Mouse (Mus musculus) MEL (cell line): ENCODE data around the gene Gm10283. TPM values are rescaled to one million over a fixed set of nuclear protein-coding genes. Genes with fewer than 3 reads are reported as not detected.

ENCODE experiments used
- DNase-seq: peaks from one replicate; pipeline ENCODE4 v3.0.0; 2011; ENCODE audit warnings: low read depth, low spot score
- H3K27ac ChIP-seq: 2 replicates; pipeline ENCODE4 v1.5.1; 2012; ENCODE audit warnings: low read depth, mild to moderate bottlenecking, control low read depth, low read length, moderate library complexity; ENCODE audit not compliant: control insufficient read depth
- H3K27me3 ChIP-seq, 2 experiments: fragments of 150-350 bp in 1 of 2; sonication (generic) in 1 of 2; 2 replicates each; pipeline ENCODE4 v1.6.1; 2012; ENCODE audit warnings: low read length in 2 of 2, mild to moderate bottlenecking in 2 of 2, improper control_type of control experiment in 1 of 2, moderate library complexity in 1 of 2; ENCODE audit not compliant: insufficient read depth in 2 of 2, control insufficient read depth in 1 of 2
- H3K36me3 ChIP-seq, 2 experiments: 2 replicates each; pipeline ENCODE4 v1.6.1; 2012 to 2014; ENCODE audit warnings: low read length in 2 of 2, improper control_type of control experiment in 1 of 2, inconsistent platforms in 1 of 2, mild to moderate bottlenecking in 1 of 2; ENCODE audit not compliant: insufficient read depth in 2 of 2, control insufficient read depth in 1 of 2
- H3K4me1 ChIP-seq, 2 experiments: fragments of 150-350 bp in 1 of 2; sonication (generic) in 1 of 2; 2 replicates each; pipeline ENCODE4 v1.6.1; 2012; ENCODE audit warnings: low read length in 2 of 2, improper control_type of control experiment in 1 of 2, mild to moderate bottlenecking in 1 of 2; ENCODE audit not compliant: insufficient read depth in 2 of 2, control insufficient read depth in 1 of 2
- H3K4me3 ChIP-seq, 2 experiments: fragments of 150-350 bp in 1 of 2; sonication (generic) in 1 of 2; 2 replicates each; pipeline ENCODE4 v1.5.1; 2012; ENCODE audit warnings: low read depth in 2 of 2, low read length in 2 of 2, mild to moderate bottlenecking in 2 of 2, moderate library complexity in 2 of 2, control low read depth in 1 of 2, improper control_type of control experiment in 1 of 2; ENCODE audit not compliant: control insufficient read depth in 1 of 2, insufficient read depth in 1 of 2
- H3K79me2 ChIP-seq: 2 replicates; pipeline ENCODE4 v1.6.1; 2012; ENCODE audit warnings: mild to moderate bottlenecking, low read length, moderate library complexity; ENCODE audit not compliant: control insufficient read depth, poor library complexity, insufficient read depth
- H3K9ac ChIP-seq: 2 replicates; pipeline ENCODE4 v1.6.1; 2012; ENCODE audit warnings: low read depth, mild to moderate bottlenecking, control low read depth, low read length, moderate library complexity; ENCODE audit not compliant: control insufficient read depth, poor library complexity, severe bottlenecking
- H3K9me3 ChIP-seq: fragments of 150-350 bp; sonication (generic); replicated peaks from 2 replicates; pipeline ENCODE4 v1.6.1; 2012; ENCODE audit warnings: mild to moderate bottlenecking, low read length, improper control_type of control experiment, moderate library complexity; ENCODE audit not compliant: insufficient read depth
- CHD1 ChIP-seq: IDR thresholded peaks from 2 replicates; pipeline ENCODE4 v1.6.1; 2012; ENCODE audit warnings: low read depth, mild to moderate bottlenecking, inconsistent platforms, low read length, improper control_type of control experiment
- CTCF ChIP-seq, 3 experiments: IDR thresholded peaks in 2 of 3; conservative IDR thresholded peaks in 1 of 3; 2 replicates each; pipeline ENCODE4 v1.5.1; 2011 to 2012; ENCODE audit warnings: low read length in 3 of 3, low read depth in 2 of 3, mild to moderate bottlenecking in 2 of 3, improper control_type of control experiment in 1 of 3, inconsistent platforms in 1 of 3, mixed read lengths in 1 of 3, moderate library complexity in 1 of 3; ENCODE audit not compliant: control insufficient read depth in 1 of 3, insufficient read depth in 1 of 3, poor library complexity in 1 of 3, severe bottlenecking in 1 of 3
- EP300 ChIP-seq, 2 experiments: IDR thresholded peaks; 2 replicates each; pipeline ENCODE4 v1.6.1; 2011; ENCODE audit warnings: improper control_type of control experiment in 2 of 2, low read length in 2 of 2, low read depth in 1 of 2, mild to moderate bottlenecking in 1 of 2
- GABPA ChIP-seq: IDR thresholded peaks from 2 replicates; pipeline ENCODE4 v1.6.1; 2012; ENCODE audit warnings: low read depth, mild to moderate bottlenecking, inconsistent platforms, low read length, improper control_type of control experiment, moderate library complexity
- JUND ChIP-seq: IDR thresholded peaks from 2 replicates; pipeline ENCODE4 v1.6.1; 2011; ENCODE audit warnings: low read depth, mild to moderate bottlenecking, improper control_type of control experiment, low read length
- KAT2A ChIP-seq: conservative IDR thresholded peaks from 2 replicates; pipeline ENCODE4 v1.6.1; 2012; ENCODE audit warnings: low read depth, low read length, improper control_type of control experiment, inconsistent platforms
- MAFK ChIP-seq: IDR thresholded peaks from 2 replicates; pipeline ENCODE4 v1.6.1; 2011; ENCODE audit warnings: low read depth, mild to moderate bottlenecking, low read length, improper control_type of control experiment, borderline replicate concordance
- MAX ChIP-seq: IDR thresholded peaks from 2 replicates; pipeline ENCODE4 v1.6.1; 2011; ENCODE audit warnings: low read length, improper control_type of control experiment
- MXI1 ChIP-seq: IDR thresholded peaks from 2 replicates; pipeline ENCODE4 v1.6.1; 2011; ENCODE audit warnings: mild to moderate bottlenecking, low read depth, low read length, improper control_type of control experiment
- MYC ChIP-seq: IDR thresholded peaks from 2 replicates; pipeline ENCODE4 v1.6.1; 2011; ENCODE audit warnings: low read depth, mild to moderate bottlenecking, low read length, improper control_type of control experiment, moderate library complexity
- NELFE ChIP-seq: IDR thresholded peaks from 2 replicates; pipeline ENCODE4 v1.6.1; 2011; ENCODE audit warnings: low read depth, low read length, improper control_type of control experiment
- NRF1 ChIP-seq: IDR thresholded peaks from 2 replicates; pipeline ENCODE4 v1.6.1; 2014; ENCODE audit warnings: low read depth, mild to moderate bottlenecking, inconsistent platforms, low read length, improper control_type of control experiment, moderate library complexity; ENCODE audit not compliant: poor library complexity, insufficient read depth, severe bottlenecking
- POLR2A ChIP-seq, 2 experiments: IDR thresholded peaks; 2 replicates each; pipeline ENCODE4 v1.6.1; 2011 to 2012; ENCODE audit warnings: low read length in 2 of 2, mild to moderate bottlenecking in 2 of 2, control low read depth in 1 of 2, improper control_type of control experiment in 1 of 2, low read depth in 1 of 2, moderate library complexity in 1 of 2; ENCODE audit not compliant: control insufficient read depth in 1 of 2, insufficient read depth in 1 of 2, poor library complexity in 1 of 2
- POLR2AphosphoS2 ChIP-seq: IDR thresholded peaks from 2 replicates; pipeline ENCODE4 v1.6.1; 2011; ENCODE audit warnings: low read length, improper control_type of control experiment
- POLR2AphosphoS5 ChIP-seq: IDR thresholded peaks from 2 replicates; pipeline ENCODE4 v1.6.1; 2012; ENCODE audit warnings: low read depth, borderline replicate concordance, mild to moderate bottlenecking, inconsistent platforms, low read length, moderate library complexity, mixed read lengths
- RAD21 ChIP-seq: IDR thresholded peaks from 2 replicates; pipeline ENCODE4 v1.6.1; 2011; ENCODE audit warnings: mild to moderate bottlenecking, low read depth, low read length, improper control_type of control experiment
- SIN3A ChIP-seq: IDR thresholded peaks from 2 replicates; pipeline ENCODE4 v1.6.1; 2012; ENCODE audit warnings: low read length, improper control_type of control experiment, inconsistent platforms
- TAL1 ChIP-seq: IDR thresholded peaks from 2 replicates; pipeline ENCODE4 v1.6.1; 2012; ENCODE audit warnings: mild to moderate bottlenecking, inconsistent platforms, low read length, moderate library complexity, mixed read lengths
- TBP ChIP-seq: IDR thresholded peaks from 2 replicates; pipeline ENCODE4 v1.8.0; 2011; ENCODE audit warnings: low read depth, low read length, improper control_type of control experiment
- UBTF ChIP-seq: IDR thresholded peaks from 2 replicates; pipeline ENCODE4 v1.6.1; 2012; ENCODE audit warnings: low read depth, mild to moderate bottlenecking, inconsistent platforms, low read length, improper control_type of control experiment, moderate library complexity, borderline replicate concordance; ENCODE audit not compliant: insufficient read depth
- ZC3H11A ChIP-seq: IDR thresholded peaks from 2 replicates; pipeline ENCODE4 v1.6.1; 2012; ENCODE audit warnings: low read depth, mild to moderate bottlenecking, inconsistent platforms, low read length, improper control_type of control experiment
- ZKSCAN1 ChIP-seq: IDR thresholded peaks from 2 replicates; pipeline ENCODE4 v1.6.1; 2012; ENCODE audit warnings: low read depth, mild to moderate bottlenecking, inconsistent platforms, low read length, improper control_type of control experiment, moderate library complexity
- ZMIZ1 ChIP-seq: IDR thresholded peaks from 2 replicates; pipeline ENCODE4 v1.6.1; 2012; ENCODE audit warnings: low read depth, mild to moderate bottlenecking, inconsistent platforms, low read length, improper control_type of control experiment, moderate library complexity
- ZNF384 ChIP-seq: IDR thresholded peaks from 2 replicates; pipeline ENCODE4 v1.6.1; 2012; ENCODE audit warnings: low read depth, mild to moderate bottlenecking, inconsistent platforms, low read length, improper control_type of control experiment
- polyA plus RNA-seq, 2 experiments: library from polyadenylated mRNA; stranded (reverse) in 1 of 2; unstranded in 1 of 2; fragments of >175 nt in 1 of 2; fragments of >200 nt in 1 of 2; gene quantifications; 2 replicates each; pipeline versions ENCODE4 v1.2.1 to v1.2.4; 2012; ENCODE audit warnings: low replicate concordance in 2 of 2, low read depth in 1 of 2; ENCODE audit not compliant: insufficient read length in 2 of 2, insufficient read depth in 1 of 2, missing spikeins in 1 of 2
- total RNA-seq: library from RNA; depleted of rRNA; stranded (reverse); fragments of 300-350 nt; gene quantifications from 2 replicates; pipeline ENCODE4 v1.2.3, GENCODE M21; 2012

Gm10283 gene
- total and polyA plus RNA-seq, 3 experiments, result not detected

DNA sequence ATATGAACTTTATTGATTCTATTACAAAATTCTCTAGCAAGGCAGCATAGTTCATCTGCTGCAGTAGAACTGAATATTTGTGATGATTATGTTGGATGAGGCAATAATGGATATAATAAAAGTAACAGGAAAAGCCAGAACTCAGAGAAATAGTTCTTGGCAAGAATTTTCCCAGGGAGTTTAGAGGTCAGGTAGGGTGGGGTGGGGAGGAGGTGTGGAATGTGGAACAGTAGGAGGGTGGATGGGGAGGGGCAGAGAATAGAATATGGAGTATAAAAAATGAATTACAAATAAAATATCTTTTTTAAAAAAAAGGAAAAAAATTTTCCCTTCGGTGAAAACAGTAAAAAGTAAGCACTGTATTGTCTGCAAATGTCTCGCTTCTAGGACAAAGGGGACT lies 11.1 kb downstream of the Gm10283 start:
- Histone ChIP-seq H3K27ac (no peak overlapping the region), H3K4me3 (no peak overlapping the region), H3K9ac (no peak overlapping the region), H3K36me3 (no peaks in the 10 kb centered on the region), H3K9me3 (no peaks in the 10 kb centered on the region), H3K27me3 (no peaks in the 10 kb centered on the region), H3K79me2 (no peaks in the 10 kb centered on the region), H3K4me1 (no peaks in the 10 kb centered on the region)
- DNase-seq, result no peak
- no peak for TF ChIP-seq MAX
- TF ChIP-seq ZKSCAN1, result no peak
- no peak for TF ChIP-seq MXI1
- no peak for TF ChIP-seq SIN3A
- TF ChIP-seq ZC3H11A, result no peak
- TF ChIP-seq POLR2AphosphoS5, result no peak
- TF ChIP-seq, all 39 proteins: peak for 0

DNA sequence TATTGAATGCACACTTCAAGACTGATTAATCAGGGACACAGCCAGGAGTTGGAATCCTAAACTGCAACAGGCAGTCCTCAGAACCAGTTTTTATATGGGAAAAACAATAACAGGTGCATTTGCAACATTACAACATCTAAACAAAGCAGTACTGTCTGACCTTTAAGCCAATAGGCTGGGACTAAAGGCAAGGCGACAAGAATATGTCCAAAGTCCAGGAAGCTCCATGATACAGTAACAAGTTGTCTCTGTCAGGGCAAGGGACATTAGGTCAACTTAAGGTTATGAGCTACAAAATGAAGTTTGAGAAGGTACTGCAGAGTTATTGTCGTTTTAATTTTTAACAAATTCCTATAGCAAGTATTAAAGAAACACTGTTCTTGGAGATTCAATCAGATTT lies 12.9 kb downstream of the Gm10283 start:
- TF ChIP-seq CHD1 (no peak), POLR2AphosphoS2 (no peak), ZMIZ1 (no peak), NELFE (no peak), KAT2A (no peak), GABPA (no peak), MAFK (no peak), MYC (no peak), JUND (no peak), UBTF (no peak), TBP (no peak), ZNF384 (no peak), NRF1 (no peak), SIN3A (no peak), RAD21 (no peak), CTCF (IDR thresholded peaks at IDR 0.05 in 2 of 3, conservative IDR thresholded peaks at IDR 0.05 in 1 of 3; ENCODE audit: control insufficient read depth in 1 of 3, insufficient read depth in 1 of 3, low read depth in 2 of 3, low read length in 3 of 3, poor library complexity in 1 of 3, severe bottlenecking in 1 of 3) (no peak), EP300 (IDR thresholded peaks at IDR 0.05; ENCODE audit: low read depth in 1 of 2, low read length in 2 of 2) (no peak), TAL1 (no peak), POLR2A (IDR thresholded peaks at IDR 0.05; ENCODE audit: control insufficient read depth in 1 of 2, insufficient read depth in 1 of 2, low read depth in 1 of 2, low read length in 2 of 2, poor library complexity in 1 of 2) (no peak)
- TF ChIP-seq, all 39 proteins: peak for 0
- Histone ChIP-seq H3K36me3 (no peaks in the 10 kb centered on the region), H3K79me2 (no peaks in the 10 kb centered on the region), H3K4me3 (no peak overlapping the region), H3K27me3 (no peaks in the 10 kb centered on the region), H3K27ac (no peak overlapping the region), H3K9ac (no peak overlapping the region), H3K4me1 (no peaks in the 10 kb centered on the region), H3K9me3 (no peaks in the 10 kb centered on the region)
- no peak for DNase-seq
